Mouse (Mus musculus): ENCODE results near the gene Wdr93. TPM values are rescaled to one million over a fixed set of nuclear protein-coding genes. Genes with fewer than 3 reads are reported as not detected.
"Not testable (repeated sequence)": the region's sequence is repeated elsewhere in the genome, so short reads cannot be mapped to it uniquely, and the experiment has no call there.

Gene Wdr93
- polyA plus RNA-seq, 1 experiment from 2014 or later: 0.14 TPM

DNA sequence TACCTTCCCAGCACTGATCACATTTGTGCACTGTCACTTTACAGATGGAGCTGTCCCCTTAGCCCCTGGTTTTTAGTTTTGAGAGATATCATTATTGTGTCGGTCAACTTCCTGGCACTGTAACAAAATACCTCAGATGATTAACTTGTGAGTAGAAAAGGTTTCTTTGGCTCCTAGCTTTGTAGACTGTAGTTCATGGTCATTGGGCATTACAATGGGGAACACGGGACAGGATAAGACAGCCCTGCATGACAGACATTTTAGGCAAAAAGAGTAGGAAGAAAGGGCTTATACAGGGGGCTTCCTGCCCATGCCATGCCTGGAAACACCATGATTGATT lies 39.5 kb downstream of the Wdr93 start:
- Histone ChIP-seq H3K36me3 (ENCODE audit: control insufficient read depth, insufficient read depth, low read length) (no peaks in the 10 kb centered on the region), H3K9me3 (ENCODE audit: control insufficient read depth, low read length) (0 out of 2 replicates have a peak, but pooled peaks cover 2% of the 10 kb centered on the region), H3K27ac (replicated peaks; ENCODE audit: low read depth, low read length) (no peak overlapping the region), H3K4me2 (ENCODE audit: low read length) (no peak overlapping the region), H3K4me3 (replicated peaks; ENCODE audit: low read depth, low read length) (no peak overlapping the region), H3K4me1 (ENCODE audit: control insufficient read depth, insufficient read depth, low read length) (no peaks in the 10 kb centered on the region), H3K27me3 (ENCODE audit: control insufficient read depth, insufficient read depth, low read length) (no peaks in the 10 kb centered on the region), H3K9ac (replicated peaks; ENCODE audit: low read length) (no peak overlapping the region)
- ATAC-seq (ENCODE audit: low FRiP score, low TSS enrichment) (no peak), DNase-seq (no peak)
- 68% methylated on average over 2 of the region's 2 CpGs for WGBS

DNA sequence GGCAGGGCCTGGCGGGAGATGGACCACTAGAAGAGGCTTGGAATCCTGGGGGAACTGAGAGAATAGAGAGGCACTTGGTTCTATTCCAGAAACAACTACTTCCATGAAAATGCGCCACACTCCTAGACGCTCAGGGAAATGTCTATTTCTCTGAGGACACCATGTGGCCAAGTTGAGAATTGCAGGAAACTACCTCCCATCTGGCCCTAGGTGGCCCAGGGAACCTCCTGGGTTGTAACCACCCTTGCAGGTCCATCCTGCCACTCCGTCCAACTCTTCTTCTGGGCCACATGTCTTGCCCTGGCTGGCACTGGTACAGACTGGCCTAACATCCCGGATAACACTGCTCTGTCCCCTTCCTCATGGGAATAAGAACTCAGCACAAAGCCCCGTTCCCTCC lies 43.3 kb downstream of the Wdr93 start:
- no peak overlapping the region for H3K4me2 ChIP-seq (ENCODE audit: low read length)
- H3K27ac ChIP-seq (replicated peaks; ENCODE audit: low read depth, low read length): no peak overlapping the region
- no peak for ATAC-seq (ENCODE audit: low FRiP score, low TSS enrichment)
- WGBS: 20% methylated on average over 6 of the region's 6 CpGs
- no peaks in the 10 kb centered on the region for H3K36me3 ChIP-seq (ENCODE audit: control insufficient read depth, insufficient read depth, low read length)
- no peaks in the 10 kb centered on the region for H3K4me1 ChIP-seq (ENCODE audit: control insufficient read depth, insufficient read depth, low read length)
- DNase-seq: peak; percentile 85
- no peak overlapping the region for H3K9ac ChIP-seq (replicated peaks; ENCODE audit: low read length)
- H3K27me3 ChIP-seq (ENCODE audit: control insufficient read depth, insufficient read depth, low read length): peaks cover 4% of the 10 kb centered on the region; the same call in 1 of the 2 replicates
- H3K4me3 ChIP-seq (replicated peaks; ENCODE audit: low read depth, low read length): no peak overlapping the region
- 0 out of 2 replicates have a peak, but pooled peaks cover 2% of the 10 kb centered on the region for H3K9me3 ChIP-seq (ENCODE audit: control insufficient read depth, low read length)

- ATAC-seq (ENCODE audit: low FRiP score, low TSS enrichment); H3K9me3 ChIP-seq (ENCODE audit: control insufficient read depth, low read length); H3K27ac ChIP-seq (replicated peaks; ENCODE audit: low read depth, low read length); H3K9ac ChIP-seq (replicated peaks; ENCODE audit: low read length); DNase-seq; H3K36me3 ChIP-seq (ENCODE audit: control insufficient read depth, insufficient read depth, low read length); H3K4me3 ChIP-seq (replicated peaks; ENCODE audit: low read depth, low read length); H3K4me1 ChIP-seq (ENCODE audit: control insufficient read depth, insufficient read depth, low read length); H3K4me2 ChIP-seq (ENCODE audit: low read length): not testable (repeated sequence)
- peaks cover 33% of the 10 kb centered on the region for H3K27me3 ChIP-seq (ENCODE audit: control insufficient read depth, insufficient read depth, low read length)
- 27% methylated on average over 2 of the region's 2 CpGs for WGBS
Measured at GRCm38 (mm10) chr7:79789812-79790211, 46.8 kb downstream of the Wdr93 start.

DNA sequence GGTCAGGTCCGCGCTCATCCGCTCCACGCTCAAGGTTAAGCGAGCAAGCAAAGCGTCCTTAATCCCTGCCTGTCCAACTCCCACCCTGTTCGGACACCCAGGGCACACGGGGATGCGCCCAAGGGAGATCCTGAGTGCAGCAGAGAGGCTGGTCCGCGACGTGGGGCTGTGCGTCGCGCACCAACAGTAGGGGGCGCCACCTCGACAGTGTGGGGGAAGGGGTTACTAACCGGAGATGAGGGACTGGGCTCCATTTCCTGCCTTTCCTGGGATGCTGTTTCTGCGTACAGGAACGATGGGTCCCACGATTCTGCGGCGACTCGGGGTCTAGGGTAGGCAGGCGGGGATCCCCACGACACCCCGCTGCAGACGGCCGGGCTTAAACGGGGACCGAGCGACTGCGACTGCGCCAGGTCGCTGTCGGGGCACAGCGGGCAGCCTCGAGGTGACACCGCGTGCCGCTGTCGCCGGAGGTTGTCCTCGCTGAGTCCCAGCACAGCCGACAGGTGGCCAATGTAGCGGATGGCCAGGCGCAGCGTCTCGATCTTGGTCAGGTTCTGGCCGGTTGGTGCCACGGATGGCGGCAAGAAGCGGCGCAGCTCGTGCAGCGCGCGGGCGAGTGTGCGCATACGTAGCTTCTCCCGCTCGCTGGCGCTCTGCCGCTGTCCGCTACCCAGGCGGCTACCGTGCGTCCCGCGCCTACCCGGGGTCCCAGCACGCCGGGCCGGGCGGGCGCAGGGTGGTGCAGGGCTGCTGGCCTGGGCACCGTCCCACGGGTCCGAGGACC lies 49.9 kb downstream of the Wdr93 start:
- peak; percentile 75 for DNase-seq
- Histone ChIP-seq H3K27me3 (ENCODE audit: control insufficient read depth, insufficient read depth, low read length) (peaks cover 33% of the 10 kb centered on the region), H3K4me1 (ENCODE audit: control insufficient read depth, insufficient read depth, low read length) (no peaks in the 10 kb centered on the region), H3K9ac (replicated peaks; ENCODE audit: low read length) (peak overlapping the region; percentile 46), H3K27ac (replicated peaks; ENCODE audit: low read depth, low read length) (no peak overlapping the region), H3K4me2 (ENCODE audit: low read length) (peak overlapping the region; percentile 69), H3K9me3 (ENCODE audit: control insufficient read depth, low read length) (no peaks in the 10 kb centered on the region), H3K4me3 (replicated peaks; ENCODE audit: low read depth, low read length) (peak overlapping the region; percentile 44), H3K36me3 (ENCODE audit: control insufficient read depth, insufficient read depth, low read length) (no peaks in the 10 kb centered on the region)
- 1% methylated on average over 80 of the region's 80 CpGs for WGBS
- ATAC-seq (ENCODE audit: low FRiP score, low TSS enrichment): no peak

- peak within 1 kb of the TSS; percentile 44 for H3K4me3 ChIP-seq (replicated peaks; ENCODE audit: low read depth, low read length)
- ATAC-seq (ENCODE audit: low FRiP score, low TSS enrichment) (no peak), DNase-seq (no peak)
- H3K4me1 ChIP-seq (ENCODE audit: control insufficient read depth, insufficient read depth, low read length): no peaks in the 10 kb centered on the region
- no peak within 1 kb of the TSS for H3K27ac ChIP-seq (replicated peaks; ENCODE audit: low read depth, low read length)
- 77% methylated on average over 6 of the region's 6 CpGs for WGBS
- peak within 1 kb of the TSS; percentile 69 for H3K4me2 ChIP-seq (ENCODE audit: low read length)
- peak within 1 kb of the TSS; percentile 46 for H3K9ac ChIP-seq (replicated peaks; ENCODE audit: low read length)
- H3K36me3 ChIP-seq (ENCODE audit: control insufficient read depth, insufficient read depth, low read length): no peaks in the 10 kb centered on the region
- no peaks in the 10 kb centered on the region for H3K9me3 ChIP-seq (ENCODE audit: control insufficient read depth, low read length)
- peaks cover 33% of the 10 kb centered on the region for H3K27me3 ChIP-seq (ENCODE audit: control insufficient read depth, insufficient read depth, low read length)
Measured at GRCm38 (mm10) chr7:79793688-79794087, 50.7 kb downstream of the Wdr93 start, which contains the start of gene Mesp1. Mesp1 (minus strand) TSS chr7:79793788.

- Histone ChIP-seq H3K9ac (replicated peaks; ENCODE audit: low read length) (no peak overlapping the region), H3K4me2 (ENCODE audit: low read length) (no peak overlapping the region), H3K27me3 (ENCODE audit: control insufficient read depth, insufficient read depth, low read length) (peaks cover 5% of the 10 kb centered on the region), H3K36me3 (ENCODE audit: control insufficient read depth, insufficient read depth, low read length) (no peaks in the 10 kb centered on the region), H3K4me1 (ENCODE audit: control insufficient read depth, insufficient read depth, low read length) (no peaks in the 10 kb centered on the region), H3K27ac (replicated peaks; ENCODE audit: low read depth, low read length) (no peak overlapping the region), H3K9me3 (ENCODE audit: control insufficient read depth, low read length) (no peaks in the 10 kb centered on the region), H3K4me3 (replicated peaks; ENCODE audit: low read depth, low read length) (no peak overlapping the region)
- 21% methylated on average over 5 of the region's 5 CpGs for WGBS
- ATAC-seq (ENCODE audit: low FRiP score, low TSS enrichment): no peak
- no peak for DNase-seq
Measured at GRCm38 (mm10) chr7:79798606-79799005, 55.6 kb downstream of the Wdr93 start.

DNA sequence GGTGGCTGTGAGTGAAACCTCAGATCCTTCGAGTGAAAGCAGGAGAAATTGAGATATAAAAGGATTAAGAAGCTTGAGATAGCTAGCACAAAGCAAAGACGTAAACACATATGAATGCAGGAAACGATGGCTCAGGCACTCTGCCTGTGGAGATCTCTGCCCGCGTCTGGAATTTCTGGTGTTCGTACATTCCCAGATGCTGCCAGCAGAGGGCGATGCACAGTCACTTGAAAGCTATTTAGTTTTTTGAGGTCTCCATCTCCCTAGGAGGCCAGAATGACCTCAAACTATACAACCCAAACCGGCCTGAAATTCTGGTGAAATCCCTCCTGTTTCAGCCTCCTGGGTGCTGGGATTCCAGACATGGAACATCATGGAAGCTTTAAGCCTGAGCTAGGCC lies 56.1 kb downstream of the Wdr93 start:
- H3K9ac ChIP-seq (replicated peaks; ENCODE audit: low read length): no peak overlapping the region
- H3K9me3 ChIP-seq (ENCODE audit: control insufficient read depth, low read length): no peaks in the 10 kb centered on the region
- H3K27ac ChIP-seq (replicated peaks; ENCODE audit: low read depth, low read length): no peak overlapping the region
- no peaks in the 10 kb centered on the region for H3K4me1 ChIP-seq (ENCODE audit: control insufficient read depth, insufficient read depth, low read length)
- no peak overlapping the region for H3K4me2 ChIP-seq (ENCODE audit: low read length)
- DNase-seq (peak; percentile 84), ATAC-seq (ENCODE audit: low FRiP score, low TSS enrichment) (no peak)
- no peak overlapping the region for H3K4me3 ChIP-seq (replicated peaks; ENCODE audit: low read depth, low read length)
- H3K36me3 ChIP-seq (ENCODE audit: control insufficient read depth, insufficient read depth, low read length): no peaks in the 10 kb centered on the region
- 3% methylated on average over 8 of the region's 8 CpGs for WGBS
- H3K27me3 ChIP-seq (ENCODE audit: control insufficient read depth, insufficient read depth, low read length): peaks cover under 1% of the 10 kb centered on the region

GRCm38 (mm10) chr7:79799506-79799905 lies 56.5 kb downstream of the Wdr93 start:
- Histone ChIP-seq H3K27me3 (ENCODE audit: control insufficient read depth, insufficient read depth, low read length) (no peaks in the 10 kb centered on the region), H3K9ac (replicated peaks; ENCODE audit: low read length) (no peak overlapping the region), H3K4me2 (ENCODE audit: low read length) (no peak overlapping the region), H3K4me1 (ENCODE audit: control insufficient read depth, insufficient read depth, low read length) (no peaks in the 10 kb centered on the region), H3K36me3 (ENCODE audit: control insufficient read depth, insufficient read depth, low read length) (no peaks in the 10 kb centered on the region), H3K4me3 (replicated peaks; ENCODE audit: low read depth, low read length) (no peak overlapping the region), H3K27ac (replicated peaks; ENCODE audit: low read depth, low read length) (no peak overlapping the region), H3K9me3 (ENCODE audit: control insufficient read depth, low read length) (no peaks in the 10 kb centered on the region)
- ATAC-seq (ENCODE audit: low FRiP score, low TSS enrichment) (no peak), DNase-seq (no peak)
- WGBS: 79% methylated on average over 6 of the region's 6 CpGs

DNA sequence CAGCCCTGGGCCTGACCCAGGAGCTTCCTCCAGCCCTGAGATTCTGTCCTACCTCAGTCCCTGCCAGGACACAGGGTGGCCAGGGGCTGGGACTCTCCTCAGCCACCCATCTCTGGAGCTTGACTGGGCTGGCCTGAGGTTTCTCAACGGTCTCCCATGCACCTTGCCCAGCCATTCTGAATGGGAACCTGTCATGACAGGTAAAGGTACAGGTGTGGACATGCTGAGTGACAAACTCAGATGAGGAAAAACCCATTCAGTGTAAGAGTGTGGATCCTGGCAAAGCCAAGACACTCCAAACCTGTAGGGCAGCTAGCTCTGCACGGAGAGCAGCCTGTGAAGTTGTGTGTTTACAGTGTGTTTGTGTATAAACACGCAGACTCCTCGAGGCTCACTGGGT lies 57.4 kb downstream of the Wdr93 start:
- Histone ChIP-seq H3K4me2 (ENCODE audit: low read length) (no peak overlapping the region), H3K27me3 (ENCODE audit: control insufficient read depth, insufficient read depth, low read length) (no peaks in the 10 kb centered on the region), H3K27ac (replicated peaks; ENCODE audit: low read depth, low read length) (no peak overlapping the region), H3K4me3 (replicated peaks; ENCODE audit: low read depth, low read length) (no peak overlapping the region), H3K4me1 (ENCODE audit: control insufficient read depth, insufficient read depth, low read length) (no peaks in the 10 kb centered on the region), H3K9me3 (ENCODE audit: control insufficient read depth, low read length) (no peaks in the 10 kb centered on the region), H3K9ac (replicated peaks; ENCODE audit: low read length) (no peak overlapping the region), H3K36me3 (ENCODE audit: control insufficient read depth, insufficient read depth, low read length) (no peaks in the 10 kb centered on the region)
- no peak for DNase-seq
- no peak for ATAC-seq (ENCODE audit: low FRiP score, low TSS enrichment)
- WGBS: 86% methylated on average over 4 of the region's 4 CpGs
